Mouse (Mus musculus) heart, postnatal 4 days (tissue): ENCODE data around the gene Itga8. TPM values are rescaled to one million over a fixed set of nuclear protein-coding genes. Genes with fewer than 3 reads are reported as not detected.

ENCODE experiments used
- DNase-seq: peaks from one replicate; pipeline ENCODE4 v3.0.0; 2021
- total RNA-seq, 2 experiments: library from RNA; stranded (reverse); gene quantifications; 2 replicates each; pipeline ENCODE4 v1.2.3; 2021

The Itga8 gene
- total RNA-seq: 10 to 100 TPM; 11.8 to 12.1 TPM

- peak; percentile 93 for DNase-seq
Measured at GRCm38 (mm10) chr2:12301431-12302170, at the start of gene Itga8. Gene Itga8 (minus strand): TSS chr2:12301922.

GRCm38 (mm10) chr2:12348914-12349313, 47.2 kb upstream of the Itga8 start:
- DNase-seq: no peak

GRCm38 (mm10) chr2:12331962-12332361, 30.2 kb upstream of the Itga8 start:
- DNase-seq: no peak

- no peak for DNase-seq
Measured at GRCm38 (mm10) chr2:12329620-12330019, 27.9 kb upstream of the Itga8 start.

GRCm38 (mm10) chr2:12329068-12329407, 27.3 kb upstream of the Itga8 start:
- no peak for DNase-seq

GRCm38 (mm10) chr2:12328355-12329067, 26.8 kb upstream of the Itga8 start:
- DNase-seq: no peak

- no peak for DNase-seq
Measured at GRCm38 (mm10) chr2:12327691-12328354, 26.1 kb upstream of the Itga8 start.

GRCm38 (mm10) chr2:12327216-12327615, 25.5 kb upstream of the Itga8 start:
- peak; percentile 46 for DNase-seq

- DNase-seq: no peak
Measured at GRCm38 (mm10) chr2:12325868-12326267, 24.1 kb upstream of the Itga8 start.

GRCm38 (mm10) chr2:12325417-12325816, 23.7 kb upstream of the Itga8 start:
- DNase-seq: peak; percentile 89

- no peak for DNase-seq
Measured at GRCm38 (mm10) chr2:12320914-12321313, 19.2 kb upstream of the Itga8 start.

- DNase-seq: no peak
Measured at GRCm38 (mm10) chr2:12318715-12319114, 17.0 kb upstream of the Itga8 start.

- no peak for DNase-seq
Measured at GRCm38 (mm10) chr2:12318036-12318435, 16.3 kb upstream of the Itga8 start.

- DNase-seq: no peak
Measured at GRCm38 (mm10) chr2:12317343-12317742, 15.6 kb upstream of the Itga8 start.

GRCm38 (mm10) chr2:12316361-12316760, 14.6 kb upstream of the Itga8 start:
- peak; percentile 66 for DNase-seq

- DNase-seq: no peak
Measured at GRCm38 (mm10) chr2:12314028-12314427, 12.3 kb upstream of the Itga8 start.

- DNase-seq: no peak
Measured at GRCm38 (mm10) chr2:12308466-12308865, 6.7 kb upstream of the Itga8 start.

- peak; percentile 31 for DNase-seq
Measured at GRCm38 (mm10) chr2:12307311-12307710, 5.6 kb upstream of the Itga8 start.

GRCm38 (mm10) chr2:12305064-12305650, 3.4 kb upstream of the Itga8 start:
- no peak for DNase-seq

GRCm38 (mm10) chr2:12300449-12301228, 1.1 kb downstream of the Itga8 start:
- no peak for DNase-seq

GRCm38 (mm10) chr2:12297287-12297686, 4.4 kb downstream of the Itga8 start:
- DNase-seq: no peak

- DNase-seq: no peak
Measured at GRCm38 (mm10) chr2:12295150-12295549, 6.6 kb downstream of the Itga8 start.
